Mouse (Mus musculus): Measurements from ENCODE around the gene Borcs6.
A peak's percentile ranks its signal among the peaks of the same experiment; 100 is the strongest.

Gene Borcs6

GRCm38 (mm10) chr11:69070590-69071222, 11.2 kb downstream of the Borcs6 start, which contains the start of gene Tmem107:
Gene Tmem107, plus strand, starts transcription at chr11:69070806.
- DNase-seq (ENCODE audit: extremely low read depth, low read depth), result peak; percentile 93

- no peak for DNase-seq (ENCODE audit: extremely low read depth, low read depth)
These were observed 11.7 kb downstream of the Borcs6 start for GRCm38 (mm10) chr11:69071262-69071661.

- DNase-seq (ENCODE audit: extremely low read depth, low read depth), result no peak
These were observed 12.7 kb downstream of the Borcs6 start for GRCm38 (mm10) chr11:69072234-69072633.

- no peak for DNase-seq (ENCODE audit: extremely low read depth, low read depth)
These were observed 13.1 kb downstream of the Borcs6 start for GRCm38 (mm10) chr11:69072666-69073064.

GRCm38 (mm10) chr11:69073065-69073888, 13.8 kb downstream of the Borcs6 start:
- DNase-seq (ENCODE audit: extremely low read depth, low read depth), result peak; percentile 99

GRCm38 (mm10) chr11:69073951-69074775, 14.6 kb downstream of the Borcs6 start:
- DNase-seq (ENCODE audit: extremely low read depth, low read depth), result no peak

- DNase-seq (ENCODE audit: extremely low read depth, low read depth), result no peak
These were observed 15.2 kb downstream of the Borcs6 start for GRCm38 (mm10) chr11:69074776-69075069.

GRCm38 (mm10) chr11:69075764-69076479, 16.4 kb downstream of the Borcs6 start:
- DNase-seq (ENCODE audit: extremely low read depth, low read depth), result no peak

- no peak for DNase-seq (ENCODE audit: extremely low read depth, low read depth)
These were observed 17.1 kb downstream of the Borcs6 start for GRCm38 (mm10) chr11:69076572-69076971.

GRCm38 (mm10) chr11:69077316-69077715, 17.8 kb downstream of the Borcs6 start:
- DNase-seq (ENCODE audit: extremely low read depth, low read depth), result no peak

GRCm38 (mm10) chr11:69078041-69078440, 18.5 kb downstream of the Borcs6 start:
- no peak for DNase-seq (ENCODE audit: extremely low read depth, low read depth)

- no peak for DNase-seq (ENCODE audit: extremely low read depth, low read depth)
These were observed 19.4 kb downstream of the Borcs6 start for GRCm38 (mm10) chr11:69078805-69079438.

- DNase-seq (ENCODE audit: extremely low read depth, low read depth), result no peak
These were observed 20.8 kb downstream of the Borcs6 start for GRCm38 (mm10) chr11:69080102-69080854.

- no peak for DNase-seq (ENCODE audit: extremely low read depth, low read depth)
These were observed 21.3 kb downstream of the Borcs6 start for GRCm38 (mm10) chr11:69080855-69081222.

- DNase-seq (ENCODE audit: extremely low read depth, low read depth), result no peak
These were observed 22.1 kb downstream of the Borcs6 start for GRCm38 (mm10) chr11:69081613-69082012.

GRCm38 (mm10) chr11:69085608-69086007, 26.1 kb downstream of the Borcs6 start:
- DNase-seq (ENCODE audit: extremely low read depth, low read depth), result no peak

GRCm38 (mm10) chr11:69086390-69086789, 26.9 kb downstream of the Borcs6 start:
- DNase-seq (ENCODE audit: extremely low read depth, low read depth), result no peak

- DNase-seq (ENCODE audit: extremely low read depth, low read depth), result no peak
These were observed 27.6 kb downstream of the Borcs6 start for GRCm38 (mm10) chr11:69087082-69087481.

- no peak for DNase-seq (ENCODE audit: extremely low read depth, low read depth)
These were observed 28.1 kb downstream of the Borcs6 start for GRCm38 (mm10) chr11:69087597-69087996.
